Mouse (Mus musculus) limb, embryonic 13.5 days (tissue): ENCODE measurements around the gene Ror2. TPM values are rescaled to one million over a fixed set of nuclear protein-coding genes. Genes with fewer than 3 reads are reported as not detected.

Source experiments
- ATAC-seq: fragments of 200-750 bp; cut with Nextera tagmentation; 2 replicates; pipeline ENCODE4 v1.8.0; 2017; ENCODE audit warnings: low read depth, moderate number of reproducible peaks, moderate TSS enrichment; ENCODE audit not compliant: low FRiP score
- H3K27ac ChIP-seq: fragments of 300-500 bp; sonication (generic); 2 replicates; pipeline ENCODE4 v1.5.1; 2015; ENCODE audit warnings: inconsistent platforms, mild to moderate bottlenecking, moderate library complexity
- H3K27me3 ChIP-seq: fragments of 300-500 bp; sonication (generic); 2 replicates; pipeline ENCODE4 v1.6.1; 2015; ENCODE audit warnings: mild to moderate bottlenecking, inconsistent platforms
- H3K36me3 ChIP-seq: fragments of 300-500 bp; sonication (generic); 2 replicates; pipeline ENCODE4 v1.6.1; 2015; ENCODE audit warnings: inconsistent platforms, mild to moderate bottlenecking, moderate library complexity
- H3K4me1 ChIP-seq: fragments of 300-500 bp; sonication (generic); 2 replicates; pipeline ENCODE4 v1.6.1; 2015; ENCODE audit warnings: inconsistent platforms
- H3K4me2 ChIP-seq: fragments of 300-500 bp; sonication (generic); replicated peaks from 2 replicates; pipeline ENCODE4 v1.6.1; 2015; ENCODE audit warnings: inconsistent platforms, mild to moderate bottlenecking, moderate library complexity
- H3K4me3 ChIP-seq: fragments of 300-500 bp; sonication (generic); 2 replicates; pipeline ENCODE4 v1.5.1; 2015; ENCODE audit warnings: moderate library complexity, mild to moderate bottlenecking, inconsistent platforms
- H3K9ac ChIP-seq: fragments of 300-500 bp; sonication (generic); 2 replicates; pipeline ENCODE4 v1.6.1; 2015; ENCODE audit warnings: mild to moderate bottlenecking, inconsistent platforms
- H3K9me3 ChIP-seq: fragments of 300-500 bp; sonication (generic); 2 replicates; pipeline ENCODE4 v1.6.1; 2016; ENCODE audit warnings: inconsistent platforms
- WGBS: fragments of 180-500 bp; shearing (Covaris S2); methylation state at CpG from one replicate; pipeline ENCODE4 v1.1.7; 2015; 5-methylcytosine and 5-hydroxymethylcytosine counted together
- polyA plus RNA-seq: library from polyadenylated mRNA; unstranded; fragments of >200 nt; fragmentation: Nextera tagmentation; extraction: Ambion mirVana; gene quantifications from 2 replicates; pipeline ENCODE4 v1.2.1, GENCODE M21; 2015

Ror2 gene
- polyA plus RNA-seq, 1 experiment from 2014 or later = 25.7 TPM

GRCm38 (mm10) chr13:53205128-53205911 is 80.6 kb downstream of the Ror2 start:
- Histone ChIP-seq H3K9ac (no peak overlapping the region), H3K4me1 (peaks cover 93% of the 10 kb centered on the region), H3K27me3 (no peaks in the 10 kb centered on the region), H3K27ac (peak overlapping the region; percentile 76), H3K36me3 (no peaks in the 10 kb centered on the region), H3K4me3 (peak overlapping the region; percentile 2; the same call in 1 of the 2 replicates), H3K4me2 (peak overlapping the region; percentile 49), H3K9me3 (no peaks in the 10 kb centered on the region)
- 7% methylated on average over 17 of the region's 17 CpGs for WGBS
- peak; percentile 81 for ATAC-seq

- no peaks in the 10 kb centered on the region for H3K27me3 ChIP-seq
- peak overlapping the region; percentile 94 for H3K27ac ChIP-seq
- H3K9me3 ChIP-seq = no peaks in the 10 kb centered on the region
- 31% methylated on average over 5 of the region's 5 CpGs for WGBS
- H3K4me1 ChIP-seq = peaks cover 96% of the 10 kb centered on the region
- ATAC-seq = no peak
- peak overlapping the region; percentile 47 for H3K4me2 ChIP-seq
- no peaks in the 10 kb centered on the region for H3K36me3 ChIP-seq
- no peak overlapping the region for H3K9ac ChIP-seq
- no peak overlapping the region for H3K4me3 ChIP-seq
These were observed 83.5 kb downstream of the Ror2 start for GRCm38 (mm10) chr13:53202439-53202830.

DNA sequence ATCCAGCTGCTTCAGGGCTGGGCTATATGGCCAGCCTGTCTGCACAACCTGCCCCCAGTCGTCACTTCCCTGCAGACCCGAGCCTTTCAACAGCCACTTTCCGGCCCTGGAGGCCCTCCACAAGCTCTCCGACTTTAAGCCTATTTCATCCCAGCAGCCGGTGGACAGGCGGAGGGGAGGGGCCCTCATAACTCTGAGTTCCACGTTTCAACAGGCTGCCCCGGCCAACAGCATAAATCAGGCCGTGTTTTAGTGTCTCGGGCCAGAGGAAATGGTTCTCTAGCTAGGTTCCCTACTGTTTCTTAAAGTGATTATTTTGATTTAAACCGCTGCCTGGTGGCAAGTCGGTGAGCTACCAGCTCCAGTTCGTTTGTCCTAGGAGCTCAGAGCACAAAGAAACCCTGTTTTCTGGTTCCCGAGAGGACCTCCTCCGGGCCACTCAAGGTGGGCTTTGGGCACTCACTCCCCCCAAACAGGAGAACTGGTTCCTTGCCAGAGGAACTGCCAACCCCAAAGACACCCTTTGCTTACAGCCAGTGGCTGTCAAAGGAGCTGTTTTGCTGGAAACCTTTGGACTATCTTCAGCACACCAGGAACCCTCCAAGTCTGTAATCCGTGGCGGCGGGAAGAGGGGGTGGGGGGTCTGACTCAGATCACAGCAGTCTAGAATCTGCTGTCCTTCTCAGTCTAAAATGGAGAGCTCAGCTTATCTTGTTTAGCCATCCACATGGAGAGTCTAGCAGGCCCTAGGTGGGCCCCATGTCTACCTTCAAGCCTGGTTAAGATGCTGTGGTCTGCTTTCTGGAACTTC is 84.1 kb downstream of the Ror2 start:
- Histone ChIP-seq H3K27me3 (no peaks in the 10 kb centered on the region), H3K4me3 (no peak overlapping the region; the same call in 1 of the 2 replicates), H3K36me3 (no peaks in the 10 kb centered on the region), H3K4me1 (peaks cover 96% of the 10 kb centered on the region), H3K9ac (no peak overlapping the region), H3K4me2 (peak overlapping the region; percentile 47), H3K27ac (peak overlapping the region; percentile 94), H3K9me3 (no peaks in the 10 kb centered on the region)
- 2% methylated on average over 18 of the region's 18 CpGs for WGBS
- peak; percentile 80 for ATAC-seq

- Histone ChIP-seq H3K4me1 (peaks cover 95% of the 10 kb centered on the region), H3K4me2 (no peak overlapping the region), H3K27me3 (no peaks in the 10 kb centered on the region), H3K36me3 (no peaks in the 10 kb centered on the region), H3K4me3 (no peak overlapping the region), H3K9me3 (no peaks in the 10 kb centered on the region), H3K27ac (no peak overlapping the region), H3K9ac (no peak overlapping the region)
- no peak for ATAC-seq
- 73% methylated on average over 4 of the region's 4 CpGs for WGBS
These were observed 85.8 kb downstream of the Ror2 start for GRCm38 (mm10) chr13:53200121-53200520.

- Histone ChIP-seq H3K4me1 (peaks cover 95% of the 10 kb centered on the region), H3K9me3 (no peaks in the 10 kb centered on the region), H3K4me3 (no peak overlapping the region), H3K4me2 (no peak overlapping the region), H3K27me3 (no peaks in the 10 kb centered on the region), H3K27ac (no peak overlapping the region; the same call in 1 of the 2 replicates), H3K9ac (no peak overlapping the region), H3K36me3 (no peaks in the 10 kb centered on the region)
- ATAC-seq = no peak
- 85% methylated on average over 7 of the region's 7 CpGs for WGBS
These were observed 86.7 kb downstream of the Ror2 start for GRCm38 (mm10) chr13:53199262-53199661.

DNA sequence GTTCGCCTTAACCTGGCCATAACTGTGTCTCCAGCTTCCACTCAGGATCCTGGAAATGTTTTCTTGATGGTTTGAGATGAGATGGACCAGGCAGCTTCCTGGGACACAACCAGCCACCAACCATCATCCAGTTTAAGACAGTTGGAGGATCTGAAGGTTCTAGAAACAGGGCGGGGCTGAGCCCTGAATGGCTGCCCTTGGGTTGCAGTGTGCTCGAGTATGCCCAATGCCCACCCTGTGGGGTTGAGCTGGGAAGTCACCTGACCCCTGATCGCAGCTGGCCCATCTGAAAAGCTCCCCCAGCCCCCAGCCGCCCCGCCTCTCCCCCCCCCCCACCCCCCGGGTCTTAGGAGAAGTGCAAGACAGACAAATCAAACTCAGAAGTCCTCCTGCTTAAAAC is 89.2 kb downstream of the Ror2 start:
- H3K27me3 ChIP-seq = no peaks in the 10 kb centered on the region
- no peaks in the 10 kb centered on the region for H3K9me3 ChIP-seq
- H3K9ac ChIP-seq = no peak overlapping the region
- peaks cover 97% of the 10 kb centered on the region for H3K4me1 ChIP-seq
- 34% methylated on average over 7 of the region's 7 CpGs for WGBS
- ATAC-seq = no peak
- peak overlapping the region; percentile 72; the same call in 1 of the 2 replicates for H3K27ac ChIP-seq
- no peak overlapping the region for H3K4me3 ChIP-seq
- H3K4me2 ChIP-seq = peak overlapping the region; percentile 19; the same call in 1 of the 2 replicates
- H3K36me3 ChIP-seq = no peaks in the 10 kb centered on the region

GRCm38 (mm10) chr13:53195951-53196677 is 89.8 kb downstream of the Ror2 start:
- H3K4me1 ChIP-seq = peaks cover 97% of the 10 kb centered on the region
- peak overlapping the region; percentile 19; the same call in 1 of the 2 replicates for H3K4me2 ChIP-seq
- WGBS = 41% methylated on average over 6 of the region's 6 CpGs
- no peaks in the 10 kb centered on the region for H3K36me3 ChIP-seq
- H3K9ac ChIP-seq = no peak overlapping the region
- peak overlapping the region; percentile 89 for H3K27ac ChIP-seq
- no peak for ATAC-seq
- H3K4me3 ChIP-seq = no peak overlapping the region
- no peaks in the 10 kb centered on the region for H3K27me3 ChIP-seq
- H3K9me3 ChIP-seq = no peaks in the 10 kb centered on the region

- peaks cover 92% of the 10 kb centered on the region for H3K4me1 ChIP-seq
- no peaks in the 10 kb centered on the region for H3K9me3 ChIP-seq
- peak overlapping the region; percentile 89 for H3K27ac ChIP-seq
- H3K4me3 ChIP-seq = no peak overlapping the region
- 75% methylated on average over 15 of the region's 15 CpGs for WGBS
- H3K36me3 ChIP-seq = no peaks in the 10 kb centered on the region
- H3K27me3 ChIP-seq = no peaks in the 10 kb centered on the region
- peak overlapping the region; percentile 41 for H3K4me2 ChIP-seq
- ATAC-seq = peak; percentile 5; the same call in 1 of the 2 replicates
- 0 out of 2 replicates have a peak overlapping the region, but pooled peaks have one; percentile 26 for H3K9ac ChIP-seq
These were observed 91.6 kb downstream of the Ror2 start for GRCm38 (mm10) chr13:53194306-53194705.

DNA sequence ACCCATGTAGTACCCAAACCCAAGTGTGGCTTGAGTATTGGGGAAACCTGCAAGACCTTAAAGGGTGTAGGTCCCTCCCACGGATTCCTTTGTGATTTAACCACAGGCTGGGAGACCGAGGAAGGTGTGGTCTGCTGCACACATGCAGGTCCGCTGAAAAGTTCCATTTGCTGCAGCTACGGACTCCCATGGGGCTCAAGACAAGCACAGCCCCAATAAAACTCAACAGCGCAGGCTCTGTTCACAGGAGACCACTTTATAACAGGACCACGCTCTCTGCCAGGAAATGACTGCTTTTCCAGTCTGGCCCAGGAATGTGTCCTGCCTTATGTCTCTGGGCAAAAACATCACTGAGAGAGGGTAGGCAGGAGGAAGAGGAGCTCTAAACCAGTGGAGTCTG is 92.2 kb downstream of the Ror2 start:
- no peaks in the 10 kb centered on the region for H3K27me3 ChIP-seq
- no peaks in the 10 kb centered on the region for H3K36me3 ChIP-seq
- no peak overlapping the region for H3K4me3 ChIP-seq
- H3K4me1 ChIP-seq = peaks cover 92% of the 10 kb centered on the region
- ATAC-seq = peak; percentile 70
- WGBS = 13% methylated on average over 6 of the region's 6 CpGs
- peak overlapping the region; percentile 41 for H3K4me2 ChIP-seq
- no peak overlapping the region for H3K9ac ChIP-seq
- peak overlapping the region; percentile 89 for H3K27ac ChIP-seq
- no peaks in the 10 kb centered on the region for H3K9me3 ChIP-seq

DNA sequence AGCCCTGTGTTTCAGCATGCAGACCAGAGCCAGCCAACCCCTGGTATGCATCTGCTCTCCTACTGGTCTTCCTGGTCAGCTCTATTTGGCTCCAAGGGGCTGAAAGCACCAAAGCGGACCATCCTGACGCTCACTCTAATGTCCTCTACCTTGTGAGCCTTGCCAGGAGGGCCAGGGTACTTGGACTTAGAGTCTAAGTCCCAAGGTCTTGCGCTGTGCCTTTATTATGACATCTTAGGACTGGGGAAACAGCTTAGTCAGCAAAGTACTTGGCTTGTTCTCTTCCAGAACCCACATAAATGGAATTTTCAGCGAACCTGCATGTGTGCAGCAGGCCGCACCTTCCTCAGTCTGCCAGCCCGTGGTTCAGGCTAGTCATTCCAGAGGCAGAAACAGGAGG is 93.6 kb downstream of the Ror2 start:
- peak overlapping the region; percentile 64 for H3K27ac ChIP-seq
- H3K36me3 ChIP-seq = no peaks in the 10 kb centered on the region
- no peak overlapping the region for H3K4me3 ChIP-seq
- no peak for ATAC-seq
- no peak overlapping the region for H3K9ac ChIP-seq
- H3K4me2 ChIP-seq = no peak overlapping the region
- no peaks in the 10 kb centered on the region for H3K27me3 ChIP-seq
- H3K9me3 ChIP-seq = no peaks in the 10 kb centered on the region
- WGBS = 72% methylated on average over 6 of the region's 6 CpGs
- H3K4me1 ChIP-seq = peaks cover 92% of the 10 kb centered on the region

DNA sequence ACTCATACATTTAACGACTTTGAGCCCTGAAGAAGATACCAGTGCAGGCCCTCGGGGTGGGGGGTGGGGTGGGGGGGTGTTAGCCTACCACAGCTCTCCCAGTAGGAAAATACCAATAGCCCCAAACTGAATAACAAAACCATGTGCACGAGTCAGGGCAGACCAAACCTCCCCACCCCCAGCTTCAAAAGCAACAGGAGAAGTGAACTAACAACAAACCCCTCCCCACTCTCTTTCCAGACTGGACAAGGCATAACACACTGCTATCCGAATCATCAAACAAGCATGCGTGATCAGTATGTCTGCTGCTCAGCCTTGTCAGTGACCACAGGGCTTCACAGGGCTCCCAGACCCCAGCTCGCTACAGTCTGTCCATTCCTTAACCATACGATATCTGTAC is 94.3 kb downstream of the Ror2 start:
- H3K4me1 ChIP-seq = peaks cover 88% of the 10 kb centered on the region
- no peaks in the 10 kb centered on the region for H3K36me3 ChIP-seq
- H3K27ac ChIP-seq = peak overlapping the region; percentile 64
- no peak overlapping the region for H3K4me3 ChIP-seq
- 47% methylated on average over 7 of the region's 7 CpGs for WGBS
- H3K4me2 ChIP-seq = no peak overlapping the region
- no peaks in the 10 kb centered on the region for H3K9me3 ChIP-seq
- H3K27me3 ChIP-seq = no peaks in the 10 kb centered on the region
- no peak for ATAC-seq
- H3K9ac ChIP-seq = no peak overlapping the region
